Mouse (Mus musculus) B cell, adult (primary cell): ENCODE measurements around the gene Clps. TPM values are rescaled to one million over a fixed set of nuclear protein-coding genes. Genes with fewer than 3 reads are reported as not detected.

ENCODE experiments used
- total RNA-seq: library from RNA; stranded (reverse); gene quantifications from 4 replicates; pipeline ENCODE4 v1.2.4, GENCODE M21; 2023; ENCODE audit not compliant: inconsistent age

The Clps gene
- total RNA-seq = 1.3 TPM in 1 of 4 replicates, not detected in the others

DNA sequence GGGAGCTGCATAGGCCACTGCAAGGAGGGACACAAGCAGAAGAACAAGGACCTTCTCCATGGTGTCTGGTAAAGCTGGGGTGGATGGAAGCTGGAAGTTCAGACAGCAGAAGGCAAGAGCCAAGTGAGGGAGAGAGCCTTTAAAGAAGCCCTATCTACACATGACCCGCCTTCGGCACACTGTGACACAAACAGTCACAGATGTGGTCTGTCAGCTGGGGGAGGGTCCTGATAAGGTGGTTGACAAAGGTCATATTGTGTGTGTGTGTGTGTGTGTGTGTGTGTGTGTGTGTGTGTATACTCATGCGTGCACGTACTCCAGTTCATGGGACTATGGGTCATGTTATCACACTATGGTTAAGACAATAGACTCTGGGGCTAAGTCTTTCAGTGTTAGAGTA lies at the start of gene Clps:
Gene Clps (minus strand): TSS at position 169 of the 400 bp plus-strand sequence.

DNA sequence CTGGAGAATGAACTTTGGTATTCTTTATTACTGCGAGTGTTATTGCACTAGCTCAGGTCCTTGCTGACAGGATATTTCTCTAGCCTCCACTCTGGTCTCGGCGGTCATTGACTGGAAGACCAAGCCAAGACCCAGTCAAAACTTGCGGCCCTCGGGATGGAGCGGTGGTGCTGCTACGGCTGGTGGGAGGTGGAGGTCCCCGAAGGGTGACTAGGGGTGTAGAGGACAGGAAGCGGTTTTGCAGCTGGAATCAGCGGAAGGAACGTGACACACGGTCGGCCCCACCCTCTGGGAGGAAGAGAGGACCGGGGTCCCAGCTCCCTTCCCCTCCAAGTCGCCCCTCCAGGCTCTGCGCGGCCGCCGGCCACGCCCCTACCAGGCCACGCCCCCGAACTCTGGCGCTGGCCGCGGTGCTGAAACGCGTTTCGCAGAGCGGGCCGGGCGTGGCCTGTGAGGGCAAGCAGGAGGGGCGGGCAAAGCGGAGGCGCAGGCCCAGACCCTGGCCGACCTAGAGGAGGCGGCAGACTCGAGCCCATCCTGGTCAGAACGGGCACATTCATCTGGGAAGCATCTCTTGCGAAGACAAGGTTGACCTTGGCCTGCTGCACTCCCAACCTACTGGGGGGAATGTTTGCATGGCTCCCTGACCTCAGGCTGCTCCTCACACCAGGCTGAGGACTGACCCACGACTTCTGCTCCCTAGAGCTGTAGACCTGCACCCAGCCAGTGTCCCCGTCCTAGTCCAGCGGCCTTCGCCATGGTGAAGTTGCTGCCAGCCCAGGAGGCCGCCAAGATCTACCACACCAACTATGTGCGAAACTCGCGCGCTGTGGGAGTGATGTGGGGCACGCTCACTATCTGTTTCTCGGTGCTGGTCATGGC lies 14.9 kb upstream of the Clps start, which contains the start of gene Lhfpl5:
Gene Lhfpl5 (plus strand): TSS at position 398 of the 882 bp plus-strand sequence.

DNA sequence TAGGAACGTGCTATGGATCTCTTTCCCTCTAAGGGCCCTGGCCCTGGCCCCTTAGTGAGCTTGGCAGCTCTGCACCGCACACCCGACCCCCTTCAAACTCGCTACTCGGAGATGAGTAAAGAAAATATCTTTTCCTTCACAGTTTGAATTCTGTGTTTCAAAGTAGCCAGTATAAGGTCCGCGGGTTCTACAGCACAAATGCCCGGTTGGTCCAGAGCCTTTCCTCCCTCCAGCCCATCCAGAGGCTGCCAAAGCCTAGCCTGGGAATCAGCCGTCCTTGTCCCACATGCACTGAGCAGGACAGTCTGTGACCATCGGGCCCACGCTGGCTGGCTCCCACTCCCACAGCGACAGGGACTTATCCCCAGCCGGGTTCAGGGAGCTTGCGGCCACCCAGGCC lies 11.5 kb downstream of the Clps start, which contains the start of gene Clpsl2:
Gene Clpsl2 (plus strand): TSS at position 301 of the 400 bp plus-strand sequence.

DNA sequence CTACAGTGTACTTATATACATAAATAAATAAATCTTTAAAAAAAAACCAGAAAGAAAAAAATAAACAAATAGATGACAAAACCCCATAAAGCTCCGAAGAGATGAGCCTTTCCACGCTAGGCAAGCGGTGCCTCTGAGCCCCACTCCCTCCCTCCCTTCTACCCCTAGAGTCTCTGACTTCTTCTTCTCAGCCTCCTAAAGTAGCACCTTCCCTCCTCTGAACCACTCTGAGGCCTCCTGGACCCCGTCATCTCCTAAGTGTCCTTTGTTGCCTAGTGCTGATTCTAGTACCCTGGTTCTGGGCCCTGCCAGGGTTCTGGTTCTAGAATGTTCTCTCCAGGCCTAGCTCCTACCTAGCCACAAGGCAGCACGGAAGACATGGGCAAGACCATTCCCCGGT lies 30.1 kb downstream of the Clps start, which contains the start of gene Armc12:
Gene Armc12 (plus strand): TSS at position 301 of the 400 bp plus-strand sequence.

DNA sequence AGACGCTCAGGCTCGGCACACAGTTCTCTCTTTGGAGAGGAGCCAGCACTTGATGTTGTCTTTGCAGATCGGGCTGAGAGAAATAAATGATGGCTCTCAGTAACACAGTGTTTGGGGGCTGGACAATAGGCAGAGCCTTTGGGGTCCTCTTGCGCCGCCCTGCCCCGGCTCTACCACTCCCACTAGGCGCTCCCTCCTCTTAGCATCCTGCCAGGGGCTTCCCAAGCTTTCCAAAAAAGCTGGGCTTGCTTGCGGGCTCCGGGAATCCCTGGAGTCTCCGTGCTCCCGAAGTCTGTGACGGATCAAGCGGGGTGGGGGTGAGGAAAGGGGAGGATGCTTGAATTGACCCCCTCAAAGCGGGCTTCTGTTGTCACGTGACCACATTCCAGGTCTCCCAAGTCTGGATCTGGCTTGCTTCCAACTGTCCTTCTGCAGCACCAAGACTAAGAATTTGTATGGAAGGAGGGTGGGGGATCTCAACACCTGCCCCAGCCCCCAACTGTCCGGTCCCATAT lies 43.1 kb downstream of the Clps start, which contains the start of gene Fkbp5:
Gene Fkbp5 (minus strand): TSS at position 87 of the 515 bp plus-strand sequence.

Other genes with a start within 250 kb of the Clps start
- gene Fance, start 247.2 kb downstream of the Clps start, total RNA-seq = 32.7 to 41.5 TPM (median 36.3 TPM) in 4 replicates
- gene Rpl10a, start 232.3 kb downstream of the Clps start, total RNA-seq = 1,518 to 1,751 TPM (median 1,582 TPM) in 4 replicates
- not detected in 4 replicates for gene Tead3, start 209.9 kb downstream of the Clps start, total RNA-seq
- 0.57 TPM in 1 of 4 replicates, not detected in the others for gene Tulp1, start 195.5 kb downstream of the Clps start, total RNA-seq
- 22.0 to 39.4 TPM (median 24.6 TPM) in 4 replicates for gene Fkbp5, start 43.2 kb downstream of the Clps start, total RNA-seq
- gene Armc12, start 30.0 kb downstream of the Clps start, total RNA-seq = not detected in 4 replicates
- gene Clpsl2, start 11.4 kb downstream of the Clps start, total RNA-seq = not detected in 4 replicates
- not detected in 4 replicates for gene Lhfpl5, start 14.9 kb upstream of the Clps start, total RNA-seq
- gene Srpk1, start 61.9 kb upstream of the Clps start, total RNA-seq = 96.7 to 118 TPM (median 104 TPM) in 4 replicates
- 0.74 to 1.6 TPM (median 1.3 TPM) in 4 replicates for gene Slc26a8, start 129.5 kb upstream of the Clps start, total RNA-seq
- 94.1 to 103 TPM (median 95.3 TPM) in 4 replicates for gene Mapk14, start 130.6 kb upstream of the Clps start, total RNA-seq
- 3.3 to 8.6 TPM (median 5.8 TPM) in 4 replicates for gene AC170998.1, start 165.3 kb upstream of the Clps start, total RNA-seq
- 0.19 TPM in 1 of 4 replicates, not detected in the others for gene Mapk13, start 208.5 kb upstream of the Clps start, total RNA-seq
- 60.5 to 72.5 TPM (median 66.7 TPM) in 4 replicates for gene Brpf3, start 240.3 kb upstream of the Clps start, total RNA-seq